ENCODE assay signal across 8 mouse cellular contexts in genomic region chr7:81341563-81341962, GRCm38 (mm10). TPM values are rescaled to one million over a fixed set of nuclear protein-coding genes. Genes with fewer than 3 reads are reported as not detected.
A peak's percentile ranks its signal among the peaks of the same experiment; 100 is the strongest.
DNase-seq lines count a peak whose midpoint lies in the region; ATAC-seq and TF ChIP-seq lines count a peak whose summit lies in the region.

No protein-coding gene starts in this region.

- 55% methylated on average over 3 of the region's 3 CpGs for WGBS in limb, embryonic 14.5 days
- WGBS in limb, embryonic 10.5 days = 75% methylated on average over 3 of the region's 3 CpGs

- no peak for TF ChIP-seq POLR2A in limb, embryonic 14.5 days (IDR thresholded peaks at IDR 0.05; ENCODE audit: borderline replicate concordance, extremely low read depth, insufficient read depth, insufficient read length)

- H3K4me1 ChIP-seq in limb, embryonic 14.5 days (ENCODE audit: control insufficient read depth, insufficient read depth, low read length) = peaks cover 10% of the 10 kb centered on the region; the same call in 1 of the 2 replicates
- peaks cover 18% of the 10 kb centered on the region for H3K4me1 ChIP-seq in limb, embryonic 10.5 days

- no peak overlapping the region for H3K4me3 ChIP-seq in limb, embryonic 14.5 days (replicated peaks; ENCODE audit: low read length)
- no peak overlapping the region for H3K4me3 ChIP-seq in limb, embryonic 10.5 days

- H3K4me2 ChIP-seq in limb, embryonic 14.5 days (replicated peaks; ENCODE audit: low read depth, low read length, severe bottlenecking) = no peak overlapping the region

- ATAC-seq in cerebellum, adult (ENCODE audit: insufficient number of reproducible peaks, low FRiP score, low TSS enrichment) = no peak
- no peak for ATAC-seq in limb, embryonic 14.5 days (ENCODE audit: low FRiP score, low read depth)

- DNase-seq in cerebellum, postnatal 14 days = peak; percentile 40 to 46
- DNase-seq in limb, embryonic 14.5 days (ENCODE audit: low spot score) = peak; percentile 37
- DNase-seq in limb, embryonic 10.5 days (ENCODE audit: low spot score) = no peak
- peak; percentile 51 for DNase-seq in c-Kit-positive CD71-positive TER-119-negative erythroid progenitor cells, embryonic 14.5 days (ENCODE audit: low read depth)
- peak; percentile 67 for DNase-seq in naive thymus-derived CD4-positive, alpha-beta T cell, adult 2 months (ENCODE audit: low read depth)
- DNase-seq in testis, postnatal 14 days (ENCODE audit: low spot score) = no peak
- no peak for DNase-seq in right cerebral cortex, postnatal 36 days (ENCODE audit: low spot score in 2 of 2)

- no peaks in the 10 kb centered on the region for H3K9me3 ChIP-seq in limb, embryonic 14.5 days (ENCODE audit: control insufficient read depth, low read length)
- no peaks in the 10 kb centered on the region for H3K9me3 ChIP-seq in limb, embryonic 10.5 days (replicated peaks)

- peaks cover 67% of the 10 kb centered on the region for H3K36me3 ChIP-seq in limb, embryonic 14.5 days (ENCODE audit: control insufficient read depth, insufficient read depth, low read length)
- H3K36me3 ChIP-seq in limb, embryonic 10.5 days = peaks cover 78% of the 10 kb centered on the region

- H3K27ac ChIP-seq in limb, embryonic 14.5 days (replicated peaks; ENCODE audit: low read depth, low read length) = no peak overlapping the region
- H3K27ac ChIP-seq in limb, embryonic 10.5 days = no peak overlapping the region

- H3K9ac ChIP-seq in limb, embryonic 14.5 days (ENCODE audit: low read depth, low read length, severe bottlenecking) = no peak overlapping the region

- no peaks in the 10 kb centered on the region for H3K27me3 ChIP-seq in limb, embryonic 14.5 days (ENCODE audit: control insufficient read depth, insufficient read depth, low read length)
- no peaks in the 10 kb centered on the region for H3K27me3 ChIP-seq in limb, embryonic 10.5 days (ENCODE audit: low read depth, poor library complexity, severe bottlenecking)

RNA-seq across cellular contexts. Expression of gene Rps17, which starts 3.5 kb away (rescaled TPM):
- polyA plus RNA-seq in limb, embryonic 14.5 days (2012; rRNA removed) = 1,944 and 2,727 TPM in 2 replicates
- polyA plus RNA-seq in limb, embryonic 14.5 days (2014; fragmentation: Nextera tagmentation; extraction: Ambion mirVana) = 1,353 and 1,439 TPM in 2 replicates
- 1,200 and 1,332 TPM in 2 replicates for polyA plus RNA-seq in limb, embryonic 10.5 days (2016; fragmentation: Nextera tagmentation; extraction: Ambion mirVana)

Comparison
In these comparisons a context has a peak if more than half of its experiments do, and no peak if none do; other contexts are left out.
1. DNase-seq: peak in cerebellum, postnatal 14 days (2 of 2), limb, embryonic 14.5 days (single experiment), c-Kit-positive CD71-positive TER-119-negative erythroid progenitor cells, embryonic 14.5 days (single experiment) and naive thymus-derived CD4-positive, alpha-beta T cell, adult 2 months (single experiment); none in limb, embryonic 10.5 days (single experiment), testis, postnatal 14 days (single experiment) and right cerebral cortex, postnatal 36 days (0 of 2).